Mouse (Mus musculus): ENCODE measurements around the gene Ap1g1.

The Ap1g1 gene

GRCm38 (mm10) chr8:109790938-109791337, 12.6 kb downstream of the Ap1g1 start:
- DNase-seq = no peak

- DNase-seq = peak in 1 of 2 experiments; percentile 16
Measured at GRCm38 (mm10) chr8:109795166-109795565, 16.8 kb downstream of the Ap1g1 start.

GRCm38 (mm10) chr8:109798721-109799120, 20.4 kb downstream of the Ap1g1 start:
- no peak for DNase-seq

GRCm38 (mm10) chr8:109799245-109799644, 20.9 kb downstream of the Ap1g1 start:
- DNase-seq = no peak

GRCm38 (mm10) chr8:109800325-109800724, 22.0 kb downstream of the Ap1g1 start:
- DNase-seq = peak in 1 of 2 experiments; percentile 24

GRCm38 (mm10) chr8:109803211-109803610, 24.9 kb downstream of the Ap1g1 start:
- no peak for DNase-seq

- no peak for DNase-seq
Measured at GRCm38 (mm10) chr8:109803801-109804200, 25.4 kb downstream of the Ap1g1 start.

GRCm38 (mm10) chr8:109806522-109806921, 28.2 kb downstream of the Ap1g1 start:
- no peak for DNase-seq

GRCm38 (mm10) chr8:109807401-109808119, 29.2 kb downstream of the Ap1g1 start:
- no peak for DNase-seq

GRCm38 (mm10) chr8:109808120-109808447, 29.7 kb downstream of the Ap1g1 start:
- DNase-seq = no peak

- peak; percentile 23 to 39 for DNase-seq
Measured at GRCm38 (mm10) chr8:109810434-109810833, 32.1 kb downstream of the Ap1g1 start.

GRCm38 (mm10) chr8:109815268-109815667, 36.9 kb downstream of the Ap1g1 start:
- DNase-seq = no peak

GRCm38 (mm10) chr8:109817933-109818332, 39.6 kb downstream of the Ap1g1 start:
- no peak for DNase-seq

- no peak for DNase-seq
Measured at GRCm38 (mm10) chr8:109823561-109823960, 45.2 kb downstream of the Ap1g1 start.

GRCm38 (mm10) chr8:109839822-109840221, 61.5 kb downstream of the Ap1g1 start:
- no peak for DNase-seq

GRCm38 (mm10) chr8:109842468-109842867, 64.1 kb downstream of the Ap1g1 start:
- no peak for DNase-seq

- no peak for DNase-seq
Measured at GRCm38 (mm10) chr8:109847866-109848265, 69.5 kb downstream of the Ap1g1 start.

GRCm38 (mm10) chr8:109848981-109849380, 70.6 kb downstream of the Ap1g1 start:
- no peak for DNase-seq

GRCm38 (mm10) chr8:109853423-109853822, 75.1 kb downstream of the Ap1g1 start:
- peak; percentile 64 to 71 for DNase-seq

- DNase-seq = no peak
Measured at GRCm38 (mm10) chr8:109854522-109854921, 76.2 kb downstream of the Ap1g1 start.

GRCm38 (mm10) chr8:109855451-109855850, 77.1 kb downstream of the Ap1g1 start:
- DNase-seq = no peak

- peak; percentile 68 to 73 for DNase-seq
Measured at GRCm38 (mm10) chr8:109863398-109863797, 85.0 kb downstream of the Ap1g1 start.

- DNase-seq = no peak
Measured at GRCm38 (mm10) chr8:109864798-109865197, 86.4 kb downstream of the Ap1g1 start.

- DNase-seq = no peak
Measured at GRCm38 (mm10) chr8:109865536-109865935, 87.2 kb downstream of the Ap1g1 start.

GRCm38 (mm10) chr8:109866690-109867089, 88.3 kb downstream of the Ap1g1 start:
- DNase-seq = no peak
